Mouse (Mus musculus) retina, embryonic 14.5 days (tissue): ENCODE data around the gene Ust.

Experiments
- DNase-seq: peaks from one replicate; pipeline ENCODE4 v3.0.0-alpha.2; 2015; ENCODE audit warnings: low spot score

The Ust gene

DNA sequence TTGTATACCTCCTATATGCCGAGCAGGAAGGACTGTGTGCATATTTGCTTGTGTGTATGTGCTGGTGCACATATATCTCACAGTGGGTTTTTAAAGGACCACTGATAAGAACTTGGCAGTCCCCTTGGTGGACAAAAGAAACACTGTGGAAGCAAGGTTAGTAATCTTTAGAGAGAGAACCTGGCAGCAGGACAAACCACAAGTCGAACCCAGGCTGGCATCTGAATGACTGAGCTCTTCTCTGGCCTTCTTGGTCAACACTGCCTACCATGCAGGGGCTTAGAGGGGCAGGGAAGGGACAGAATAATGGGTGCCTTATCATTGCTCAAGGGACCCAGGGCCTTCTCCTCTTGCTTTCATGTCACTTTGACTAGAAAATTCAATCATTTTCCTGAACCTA, 294.0 kb downstream of the Ust start:
- no peak for DNase-seq

- no peak for DNase-seq
Observed at GRCm38 (mm10) chr10:8224046-8224445, 294.6 kb downstream of the Ust start.

- DNase-seq: no peak
Observed at GRCm38 (mm10) chr10:8216946-8217345, 301.7 kb downstream of the Ust start.

GRCm38 (mm10) chr10:8215181-8215580, 303.4 kb downstream of the Ust start:
- no peak for DNase-seq

GRCm38 (mm10) chr10:8213906-8214421, 304.7 kb downstream of the Ust start:
- no peak for DNase-seq

- no peak for DNase-seq
Observed at GRCm38 (mm10) chr10:8213266-8213905, 305.2 kb downstream of the Ust start.

- DNase-seq: no peak
Observed at GRCm38 (mm10) chr10:8212611-8213226, 305.9 kb downstream of the Ust start.

DNA sequence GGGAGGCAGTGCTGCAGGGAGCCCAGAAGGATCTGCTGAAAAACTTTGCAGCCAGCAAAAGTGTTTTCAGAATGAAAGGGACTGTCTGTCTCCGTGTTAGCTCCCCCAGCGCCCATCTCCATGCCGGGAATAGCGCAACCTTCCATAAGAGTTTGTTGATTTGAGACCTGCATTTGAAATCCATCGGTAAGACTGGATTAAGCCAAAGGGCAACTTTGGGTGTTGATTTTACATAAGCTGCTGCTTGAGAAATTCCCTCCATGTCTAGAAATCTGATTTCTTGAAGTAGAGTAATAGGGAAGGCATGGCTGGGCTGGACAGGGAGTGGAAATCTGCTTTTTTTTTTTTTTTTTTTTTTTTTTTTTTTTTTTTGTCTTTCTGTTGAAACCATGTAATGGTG, 306.9 kb downstream of the Ust start:
- no peak for DNase-seq

DNA sequence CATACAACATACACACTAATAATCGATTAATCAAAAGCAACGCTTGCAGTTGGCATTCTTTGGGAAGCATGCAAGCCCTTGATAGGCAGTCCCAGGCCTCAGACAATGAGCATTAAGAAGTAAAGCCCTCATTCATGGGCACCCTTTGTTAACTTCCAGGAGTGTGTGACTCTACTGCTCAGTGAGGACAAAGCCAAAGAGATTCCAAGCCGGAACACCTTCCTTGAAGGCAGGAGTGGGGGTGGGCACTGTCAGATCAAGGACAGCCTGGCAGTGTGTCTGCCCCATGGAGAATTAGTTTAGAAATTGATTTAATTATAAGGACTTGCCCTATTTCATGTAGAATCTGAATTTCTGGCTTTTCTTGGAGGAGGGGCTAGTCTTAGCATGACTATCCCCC, 308.3 kb downstream of the Ust start:
- no peak for DNase-seq

DNA sequence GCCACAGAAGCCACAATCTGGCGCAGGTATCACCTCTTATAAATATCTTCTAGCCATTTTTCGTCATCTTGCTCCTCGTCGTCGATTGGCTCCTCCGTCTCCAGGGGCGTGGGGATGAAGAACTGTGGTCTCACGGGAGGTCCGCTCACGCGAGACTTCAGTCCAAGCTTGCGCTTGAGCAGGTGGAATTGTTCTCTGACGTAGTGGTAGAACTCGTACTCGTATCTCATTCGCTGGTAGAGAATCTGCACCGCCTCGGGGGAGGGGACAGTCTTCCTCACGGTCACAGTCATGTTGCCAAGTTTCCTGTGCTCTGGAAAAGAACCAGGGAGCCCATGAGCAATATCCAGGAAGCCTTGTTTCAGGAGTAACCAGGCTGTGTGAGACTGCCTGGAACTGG, 311.3 kb downstream of the Ust start:
- no peak for DNase-seq

- DNase-seq: no peak
Observed at GRCm38 (mm10) chr10:8203681-8204080, 314.9 kb downstream of the Ust start.

- DNase-seq: no peak
Observed at GRCm38 (mm10) chr10:8199816-8200215, 318.8 kb downstream of the Ust start.

DNA sequence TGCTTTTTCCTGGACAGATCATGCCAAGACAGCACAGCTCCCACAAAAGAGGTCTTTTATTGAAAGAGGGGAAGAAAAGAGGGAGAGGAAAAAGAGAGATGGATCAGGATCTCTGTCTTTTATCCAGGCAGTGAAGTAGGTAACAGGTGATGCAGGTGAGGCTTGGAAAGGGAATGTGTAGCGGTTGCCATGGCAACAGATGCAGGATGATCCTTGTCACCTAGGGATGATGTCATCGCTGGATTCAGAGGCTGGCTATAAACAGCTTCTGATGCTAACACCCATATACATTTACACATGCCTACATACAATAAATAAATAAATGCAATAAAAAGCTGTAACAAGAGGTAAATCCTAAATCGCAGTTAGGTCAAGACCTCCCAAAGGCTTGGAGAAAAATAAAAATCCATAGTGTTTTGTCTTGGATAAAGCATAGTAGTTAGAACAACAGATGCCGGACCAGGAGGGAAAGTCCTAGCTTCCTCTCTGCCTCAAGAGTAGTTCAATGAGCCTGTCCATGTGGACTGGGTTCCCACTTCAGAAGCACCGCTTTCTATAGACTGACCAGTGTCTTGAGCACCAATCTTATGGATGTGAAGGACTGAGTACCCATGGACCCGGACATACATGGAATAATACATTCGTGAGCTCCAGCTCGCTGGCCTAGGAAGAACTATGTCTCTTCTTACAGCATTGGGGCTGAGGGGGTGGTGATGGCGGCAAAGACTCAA, 319.4 kb downstream of the Ust start:
- DNase-seq: no peak

GRCm38 (mm10) chr10:8197661-8198060, 321.0 kb downstream of the Ust start:
- DNase-seq: no peak

DNA sequence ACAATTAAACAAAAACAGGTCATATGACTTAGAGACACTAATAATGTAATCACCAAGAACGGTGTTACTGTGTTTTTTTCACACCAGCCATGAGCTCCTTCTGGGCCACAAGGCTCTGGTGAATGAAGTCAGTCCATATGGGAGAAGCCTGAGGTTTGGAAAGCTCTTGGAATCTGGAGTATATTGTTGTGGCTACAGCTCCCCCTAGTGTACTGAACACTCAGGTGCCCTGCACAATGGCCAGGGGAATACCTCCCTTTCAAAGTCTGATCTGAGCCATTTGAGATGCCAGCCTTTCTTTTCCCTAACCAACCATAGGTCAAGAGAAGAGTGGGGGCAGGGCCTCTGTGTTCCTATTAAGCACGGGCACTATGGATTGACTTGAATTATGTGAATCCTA, 322.3 kb downstream of the Ust start:
- DNase-seq: peak; percentile 90

- DNase-seq: no peak
Observed at GRCm38 (mm10) chr10:8195730-8196129, 322.9 kb downstream of the Ust start.

DNA sequence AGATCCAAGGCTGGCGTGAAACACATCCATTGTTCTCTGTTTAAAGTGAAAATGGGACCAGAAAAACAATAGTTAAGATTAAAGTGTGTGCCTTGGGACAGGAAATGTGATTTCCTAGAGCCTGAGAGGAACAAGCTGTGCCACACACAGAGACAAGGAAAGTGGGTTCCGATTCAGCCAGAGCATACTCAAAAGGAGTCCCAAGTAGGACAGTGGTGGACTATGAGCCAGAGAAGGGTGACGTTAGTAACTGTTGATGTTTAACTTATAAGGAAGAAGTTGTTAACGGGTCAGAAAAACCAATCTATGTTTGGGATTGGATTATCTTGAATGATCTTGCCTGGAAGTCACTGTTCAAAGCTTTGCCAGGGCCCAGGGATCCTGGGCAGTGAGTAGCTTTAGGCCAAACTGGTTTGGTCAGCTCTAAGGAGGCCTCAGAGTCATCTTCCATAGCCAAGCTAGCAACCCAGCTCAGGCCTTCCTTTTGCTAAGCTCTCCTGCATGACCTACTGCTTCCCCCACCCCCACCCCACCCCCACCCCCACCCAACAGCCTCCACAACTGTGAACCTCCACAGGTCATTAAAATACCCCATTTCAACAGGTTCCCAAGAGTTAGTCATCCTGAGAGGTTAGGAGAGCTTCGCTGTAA, 329.2 kb downstream of the Ust start:
- no peak for DNase-seq

DNA sequence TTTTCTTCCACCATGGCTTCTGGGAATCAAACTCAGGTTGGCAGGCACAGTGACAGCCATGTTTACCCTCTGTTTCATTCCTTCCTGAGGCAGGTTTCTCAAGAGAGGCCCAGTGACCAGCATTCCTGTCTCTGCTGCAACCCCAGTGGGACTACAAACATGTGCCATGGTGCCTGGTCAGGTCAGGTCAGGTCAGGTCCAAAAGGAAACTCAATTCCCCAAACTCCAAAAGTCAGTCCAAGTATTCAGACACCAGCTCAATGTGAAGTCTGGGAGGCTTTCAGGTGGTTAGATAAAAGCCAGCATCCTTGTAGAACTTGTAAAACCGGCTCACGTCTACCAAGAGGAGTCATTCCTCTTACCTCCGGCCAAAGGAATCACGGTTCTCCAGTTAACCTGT, 333.0 kb downstream of the Ust start:
- no peak for DNase-seq

- DNase-seq: no peak
Observed at GRCm38 (mm10) chr10:8184711-8185110, 333.9 kb downstream of the Ust start.

GRCm38 (mm10) chr10:8183171-8183570, 335.5 kb downstream of the Ust start:
- DNase-seq: no peak

DNA sequence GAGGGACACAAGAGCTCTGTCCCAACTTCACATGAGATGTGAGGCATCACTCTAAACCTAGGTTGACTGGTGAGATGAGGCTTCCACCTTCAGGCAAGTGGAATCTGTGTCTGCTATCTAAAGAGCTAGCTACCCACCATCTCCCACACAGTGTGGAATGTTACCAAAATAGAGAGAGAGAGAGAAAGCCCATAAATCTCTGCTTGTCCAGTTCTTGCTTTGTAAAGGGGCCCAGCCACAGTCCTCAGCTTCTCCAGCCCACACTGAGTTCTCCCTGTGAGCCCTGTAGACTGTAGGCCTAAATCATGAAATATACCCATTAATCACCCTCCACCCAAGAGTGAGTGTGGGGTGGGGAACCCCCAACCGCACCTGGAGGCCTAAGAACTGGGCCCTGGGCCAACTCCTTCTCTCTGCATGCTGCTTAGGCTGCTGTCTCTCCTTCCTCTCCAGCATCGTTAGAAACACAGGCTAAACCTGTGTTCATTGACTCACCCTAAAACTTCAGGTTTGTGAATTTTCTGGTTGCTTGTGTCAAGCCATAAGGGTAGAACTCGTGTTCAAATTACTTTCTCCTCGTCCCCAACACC, 336.9 kb downstream of the Ust start:
- no peak for DNase-seq

- DNase-seq: no peak
Observed at GRCm38 (mm10) chr10:8177618-8178017, 341.0 kb downstream of the Ust start.
